Mouse (Mus musculus) lung, embryonic 16.5 days (tissue): ENCODE measurements around the gene Tigit. TPM values are rescaled to one million over a fixed set of nuclear protein-coding genes. Genes with fewer than 3 reads are reported as not detected.

Experiments
- ATAC-seq: fragments of 200-750 bp; cut with Nextera tagmentation; 2 replicates; pipeline ENCODE4 v1.8.0; 2017; ENCODE audit warnings: low read depth, mild to moderate bottlenecking, moderate library complexity
- H3K27ac ChIP-seq: fragments of 300-500 bp; sonication (generic); 2 replicates; pipeline ENCODE4 v1.5.1; 2014; ENCODE audit warnings: mild to moderate bottlenecking, control low read depth, low read length
- H3K27me3 ChIP-seq: fragments of 300-500 bp; sonication (generic); 2 replicates; pipeline ENCODE4 v1.6.1; 2014; ENCODE audit warnings: low read depth, low read length, mixed read lengths; ENCODE audit not compliant: control insufficient read depth, insufficient read depth
- H3K36me3 ChIP-seq: fragments of 300-500 bp; sonication (generic); 2 replicates; pipeline ENCODE4 v1.6.1; 2014; ENCODE audit warnings: low read length; ENCODE audit not compliant: control insufficient read depth, insufficient read depth
- H3K4me1 ChIP-seq: fragments of 300-500 bp; sonication (generic); replicated peaks from 2 replicates; pipeline ENCODE4 v1.6.1; 2014; ENCODE audit warnings: low read length, mixed read lengths; ENCODE audit not compliant: control insufficient read depth, insufficient read depth
- H3K4me2 ChIP-seq: fragments of 300-500 bp; sonication (generic); 2 replicates; pipeline ENCODE4 v1.6.1; 2014; ENCODE audit warnings: low read depth, low read length, control low read depth
- H3K4me3 ChIP-seq: fragments of 300-500 bp; sonication (generic); 2 replicates; pipeline ENCODE4 v1.5.1; 2014; ENCODE audit warnings: mild to moderate bottlenecking, low read length, control low read depth
- H3K9ac ChIP-seq: fragments of 300-500 bp; sonication (generic); 2 replicates; pipeline ENCODE4 v1.6.1; 2014; ENCODE audit warnings: low read length, control low read depth
- H3K9me3 ChIP-seq: fragments of 300-500 bp; sonication (generic); 2 replicates; pipeline ENCODE4 v1.6.1; 2016; ENCODE audit warnings: low read length; ENCODE audit not compliant: control insufficient read depth
- WGBS: fragments of 180-500 bp; shearing (Covaris S2); extraction: QIAGEN DNeasy Blood & Tissue Kit; methylation state at CpG from one replicate; pipeline ENCODE4 v1.1.7; 2014; 5-methylcytosine and 5-hydroxymethylcytosine counted together
- polyA plus RNA-seq: library from polyadenylated mRNA; unstranded; fragments of >200 nt; fragmentation: Nextera tagmentation; extraction: Ambion mirVana; gene quantifications from 2 replicates; pipeline ENCODE4 v1.2.1, GENCODE M21; 2015

Gene Tigit
- polyA plus RNA-seq, 1 experiment from 2014 or later = not detected

DNA sequence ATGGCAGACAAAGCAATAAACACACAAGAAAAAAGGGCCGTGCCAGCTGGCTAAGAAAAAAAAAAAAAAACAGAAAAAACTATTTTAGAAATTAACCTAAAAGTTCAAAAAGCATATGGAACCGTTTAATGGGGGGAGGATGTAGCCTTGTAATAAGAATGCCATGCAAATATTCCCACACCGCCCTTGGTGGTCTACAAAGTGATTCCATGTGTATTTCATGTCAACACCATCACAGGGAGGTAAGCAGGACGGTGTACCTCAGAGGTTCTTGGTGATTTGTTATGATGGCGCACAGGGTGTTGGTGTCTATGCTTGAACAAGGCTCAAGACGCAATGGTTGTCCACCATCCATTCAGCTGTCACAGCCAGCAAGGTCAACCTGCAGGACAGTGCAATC lies 46.6 kb downstream of the Tigit start:
- no peaks in the 10 kb centered on the region for H3K36me3 ChIP-seq
- no peak overlapping the region for H3K4me2 ChIP-seq
- H3K4me1 ChIP-seq = 0 out of 2 replicates have a peak, but pooled peaks cover 4% of the 10 kb centered on the region
- H3K9ac ChIP-seq = no peak overlapping the region
- no peaks in the 10 kb centered on the region for H3K9me3 ChIP-seq
- WGBS = 79% methylated on average over 6 of the region's 6 CpGs
- no peak overlapping the region for H3K27ac ChIP-seq
- no peak for ATAC-seq
- no peaks in the 10 kb centered on the region for H3K27me3 ChIP-seq
- H3K4me3 ChIP-seq = no peak overlapping the region

DNA sequence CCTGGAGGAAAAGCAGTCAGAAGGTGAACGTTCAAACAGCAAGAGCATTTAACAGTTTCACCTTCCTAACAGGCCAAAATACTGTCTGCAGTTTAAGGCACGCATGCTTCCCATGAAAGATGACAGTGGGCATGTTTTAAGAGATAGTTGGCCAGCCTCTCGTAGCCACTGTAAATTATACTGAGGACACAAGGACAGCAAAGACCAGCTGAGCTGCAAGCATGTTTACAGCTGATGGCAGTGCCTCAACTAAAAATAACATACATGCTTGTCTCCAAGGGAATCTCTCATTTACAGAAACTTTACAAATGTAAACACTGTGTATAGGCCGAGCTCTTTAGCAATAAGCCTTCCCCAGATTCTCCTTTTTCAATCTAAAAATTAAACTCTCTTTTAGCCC lies 47.6 kb downstream of the Tigit start:
- Histone ChIP-seq H3K4me3 (no peak overlapping the region), H3K36me3 (no peaks in the 10 kb centered on the region), H3K4me2 (no peak overlapping the region), H3K27me3 (no peaks in the 10 kb centered on the region), H3K9ac (no peak overlapping the region), H3K27ac (peak overlapping the region; percentile 2; the same call in 1 of the 2 replicates), H3K4me1 (0 out of 2 replicates have a peak, but pooled peaks cover 4% of the 10 kb centered on the region), H3K9me3 (no peaks in the 10 kb centered on the region)
- ATAC-seq = peak; percentile 70; the same call in 1 of the 2 replicates
- WGBS = 41% methylated on average over 4 of the region's 4 CpGs

DNA sequence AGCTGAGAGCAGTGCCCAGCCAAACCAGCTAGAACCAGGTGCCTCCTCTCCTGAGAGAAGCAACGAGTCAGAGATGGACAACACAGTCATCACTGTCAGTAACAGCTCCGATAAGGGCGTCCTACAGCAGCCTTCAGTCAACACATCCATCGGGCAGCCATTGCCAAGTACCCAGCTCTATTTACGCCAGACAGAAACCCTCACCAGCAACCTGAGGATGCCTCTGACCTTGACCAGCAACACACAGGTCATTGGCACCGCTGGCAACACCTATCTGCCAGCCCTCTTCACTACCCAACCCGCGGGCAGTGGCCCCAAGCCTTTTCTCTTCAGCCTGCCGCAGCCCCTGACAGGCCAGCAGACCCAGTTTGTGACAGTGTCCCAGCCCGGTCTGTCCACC lies 53.6 kb downstream of the Tigit start:
- no peaks in the 10 kb centered on the region for H3K9me3 ChIP-seq
- H3K36me3 ChIP-seq = peaks cover 4% of the 10 kb centered on the region; the same call in 1 of the 2 replicates
- no peak overlapping the region for H3K9ac ChIP-seq
- H3K27ac ChIP-seq = no peak overlapping the region
- WGBS = 84% methylated on average over 10 of the region's 10 CpGs
- no peaks in the 10 kb centered on the region for H3K27me3 ChIP-seq
- no peak overlapping the region for H3K4me3 ChIP-seq
- ATAC-seq = no peak
- H3K4me1 ChIP-seq = no peaks in the 10 kb centered on the region
- H3K4me2 ChIP-seq = no peak overlapping the region

DNA sequence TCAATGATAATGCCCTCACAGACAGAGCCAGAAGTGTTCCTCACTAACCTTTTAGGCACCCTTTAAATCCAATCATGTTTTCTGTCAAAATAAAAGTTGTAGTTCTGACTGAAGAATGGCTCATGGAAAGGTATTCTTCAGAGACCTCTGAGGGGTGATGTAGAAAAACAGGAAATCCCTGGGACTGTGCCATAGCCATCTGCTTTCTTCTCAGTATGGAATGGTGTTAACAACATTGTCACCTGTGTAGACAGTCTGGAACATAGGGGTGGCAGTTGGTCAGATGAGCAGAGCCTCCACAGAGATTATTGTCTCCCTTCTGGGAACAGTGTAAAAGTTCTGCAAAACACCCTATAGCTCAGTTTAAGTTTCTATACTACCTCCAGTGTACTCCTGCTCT lies 55.9 kb downstream of the Tigit start:
- no peak for ATAC-seq
- no peak overlapping the region for H3K4me2 ChIP-seq
- no peaks in the 10 kb centered on the region for H3K9me3 ChIP-seq
- no peak overlapping the region for H3K9ac ChIP-seq
- no peak overlapping the region for H3K4me3 ChIP-seq
- H3K4me1 ChIP-seq = no peaks in the 10 kb centered on the region
- H3K27ac ChIP-seq = no peak overlapping the region
- H3K36me3 ChIP-seq = peaks cover 4% of the 10 kb centered on the region; the same call in 1 of the 2 replicates
- H3K27me3 ChIP-seq = no peaks in the 10 kb centered on the region

- Histone ChIP-seq H3K4me3 (no peak overlapping the region), H3K9me3 (no peaks in the 10 kb centered on the region), H3K27ac (no peak overlapping the region), H3K27me3 (no peaks in the 10 kb centered on the region), H3K9ac (no peak overlapping the region), H3K4me2 (no peak overlapping the region), H3K4me1 (no peaks in the 10 kb centered on the region), H3K36me3 (peaks cover 4% of the 10 kb centered on the region; the same call in 1 of the 2 replicates)
- no peak for ATAC-seq
These were observed 56.9 kb downstream of the Tigit start for GRCm38 (mm10) chr16:43607086-43607485.

- no peak for ATAC-seq
- H3K9ac ChIP-seq = no peak overlapping the region
- WGBS = 27% methylated on average over 4 of the region's 4 CpGs
- no peak overlapping the region for H3K4me3 ChIP-seq
- H3K4me2 ChIP-seq = no peak overlapping the region
- H3K4me1 ChIP-seq = no peaks in the 10 kb centered on the region
- no peaks in the 10 kb centered on the region; the same call in 1 of the 2 replicates for H3K36me3 ChIP-seq
- H3K9me3 ChIP-seq = no peaks in the 10 kb centered on the region
- no peaks in the 10 kb centered on the region for H3K27me3 ChIP-seq
- no peak overlapping the region for H3K27ac ChIP-seq
These were observed 59.4 kb downstream of the Tigit start for GRCm38 (mm10) chr16:43604399-43605013.

- ATAC-seq = no peak
- WGBS = 24% methylated on average over 9 of the region's 9 CpGs
- Histone ChIP-seq H3K9me3 (no peaks in the 10 kb centered on the region), H3K9ac (no peak overlapping the region), H3K4me2 (no peak overlapping the region), H3K27ac (no peak overlapping the region), H3K4me3 (no peak overlapping the region), H3K27me3 (no peaks in the 10 kb centered on the region), H3K4me1 (no peaks in the 10 kb centered on the region), H3K36me3 (no peaks in the 10 kb centered on the region)
These were observed 60.3 kb downstream of the Tigit start for GRCm38 (mm10) chr16:43603591-43604141.

- Histone ChIP-seq H3K27ac (no peak overlapping the region), H3K9ac (no peak overlapping the region), H3K4me3 (no peak overlapping the region), H3K4me1 (no peaks in the 10 kb centered on the region), H3K27me3 (no peaks in the 10 kb centered on the region), H3K4me2 (no peak overlapping the region), H3K36me3 (no peaks in the 10 kb centered on the region), H3K9me3 (no peaks in the 10 kb centered on the region)
- WGBS = 70% methylated on average over 4 of the region's 4 CpGs
- no peak for ATAC-seq
These were observed 61.4 kb downstream of the Tigit start for GRCm38 (mm10) chr16:43602573-43602972.

GRCm38 (mm10) chr16:43599707-43600106 lies 64.2 kb downstream of the Tigit start:
- no peaks in the 10 kb centered on the region for H3K36me3 ChIP-seq
- no peak overlapping the region for H3K4me2 ChIP-seq
- no peak overlapping the region for H3K9ac ChIP-seq
- no peak overlapping the region for H3K4me3 ChIP-seq
- no peak for ATAC-seq
- no peaks in the 10 kb centered on the region for H3K4me1 ChIP-seq
- no peaks in the 10 kb centered on the region for H3K27me3 ChIP-seq
- WGBS = 81% methylated on average over 2 of the region's 2 CpGs
- no peaks in the 10 kb centered on the region for H3K9me3 ChIP-seq
- no peak overlapping the region for H3K27ac ChIP-seq
